Mouse (Mus musculus) neural tube, embryonic 13.5 days (tissue): ENCODE data around the gene Ascc2. TPM values are rescaled to one million over a fixed set of nuclear protein-coding genes. Genes with fewer than 3 reads are reported as not detected.
"Not testable (repeated sequence)": the region's sequence is repeated elsewhere in the genome, so short reads cannot be mapped to it uniquely, and the experiment has no call there.

Experiments
- ATAC-seq: fragments of 200-750 bp; cut with Nextera tagmentation; 2 replicates; pipeline ENCODE4 v1.8.0; 2017; ENCODE audit warnings: low read depth, mild to moderate bottlenecking, moderate TSS enrichment, moderate library complexity
- H3K27ac ChIP-seq: fragments of 300-500 bp; sonication (generic); replicated peaks from 2 replicates; pipeline ENCODE4 v1.5.1; 2015; ENCODE audit warnings: moderate library complexity, mild to moderate bottlenecking, inconsistent platforms
- H3K27me3 ChIP-seq: fragments of 300-500 bp; sonication (generic); 2 replicates; pipeline ENCODE4 v1.6.1; 2015; ENCODE audit warnings: mild to moderate bottlenecking, inconsistent platforms
- H3K36me3 ChIP-seq: fragments of 300-500 bp; sonication (generic); 2 replicates; pipeline ENCODE4 v1.6.1; 2015; ENCODE audit warnings: mild to moderate bottlenecking, inconsistent platforms
- H3K4me1 ChIP-seq: fragments of 300-500 bp; sonication (generic); replicated peaks from 2 replicates; pipeline ENCODE4 v1.6.1; 2015; ENCODE audit warnings: inconsistent platforms
- H3K4me2 ChIP-seq: fragments of 300-500 bp; sonication (generic); 2 replicates; pipeline ENCODE4 v1.6.1; 2015; ENCODE audit warnings: inconsistent platforms, mild to moderate bottlenecking, moderate library complexity
- H3K4me3 ChIP-seq: fragments of 300-500 bp; sonication (generic); 2 replicates; pipeline ENCODE4 v1.5.1; 2015; ENCODE audit warnings: mild to moderate bottlenecking, inconsistent platforms
- H3K9ac ChIP-seq: fragments of 300-500 bp; sonication (generic); 2 replicates; pipeline ENCODE4 v1.6.1; 2015; ENCODE audit warnings: moderate library complexity, mild to moderate bottlenecking, inconsistent platforms
- H3K9me3 ChIP-seq: fragments of 300-500 bp; sonication (generic); 2 replicates; pipeline ENCODE4 v1.6.1; 2016; ENCODE audit warnings: inconsistent platforms
- WGBS: fragments of 180-500 bp; shearing (Covaris S2); methylation state at CpG from one replicate; pipeline ENCODE4 v1.1.7; 2015; 5-methylcytosine and 5-hydroxymethylcytosine counted together
- polyA plus RNA-seq: library from polyadenylated mRNA; unstranded; fragments of >200 nt; fragmentation: Nextera tagmentation; extraction: Ambion mirVana; gene quantifications from 2 replicates; pipeline ENCODE4 v1.2.1, GENCODE M21; 2015

Gene Ascc2
- polyA plus RNA-seq, 1 experiment from 2014 or later, result 22.3 TPM

DNA sequence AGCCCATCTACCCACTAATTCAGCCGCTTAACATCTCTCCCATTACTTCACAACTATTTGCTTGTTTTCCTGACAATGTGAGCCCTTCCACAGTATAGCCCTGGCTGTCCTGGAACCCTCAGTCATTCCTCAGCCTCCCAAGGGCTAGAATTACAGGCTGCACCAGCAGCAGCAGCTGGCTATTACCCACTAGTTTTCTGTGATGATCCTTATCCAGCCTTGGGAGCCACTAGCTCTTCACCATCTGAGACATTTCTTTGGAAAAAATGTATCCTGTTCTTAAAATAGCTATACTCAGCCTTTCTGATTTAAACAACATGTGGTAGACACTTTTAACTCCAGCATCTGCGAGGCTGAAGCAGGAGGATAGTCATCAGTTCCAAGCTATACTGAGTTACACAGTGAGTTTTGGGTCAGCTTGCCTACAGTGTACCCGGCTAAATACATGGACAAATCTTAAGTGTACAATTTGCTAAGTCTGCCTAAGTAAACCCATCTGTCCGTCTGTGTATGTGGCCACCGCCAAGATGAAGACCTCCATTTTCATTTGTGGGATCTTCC, 685 bp upstream of the Ascc2 start:
- H3K9ac ChIP-seq, result no peak overlapping the region
- peak overlapping the region; percentile 92 for H3K4me2 ChIP-seq
- H3K9me3 ChIP-seq, result no peaks in the 10 kb centered on the region
- ATAC-seq, result no peak
- no peak overlapping the region for H3K27ac ChIP-seq
- peaks cover 19% of the 10 kb centered on the region for H3K4me1 ChIP-seq
- peaks cover 13% of the 10 kb centered on the region for H3K36me3 ChIP-seq
- WGBS, result 59% methylated on average over 5 of the region's 5 CpGs
- peak overlapping the region; percentile 90 for H3K4me3 ChIP-seq
- H3K27me3 ChIP-seq, result no peaks in the 10 kb centered on the region

DNA sequence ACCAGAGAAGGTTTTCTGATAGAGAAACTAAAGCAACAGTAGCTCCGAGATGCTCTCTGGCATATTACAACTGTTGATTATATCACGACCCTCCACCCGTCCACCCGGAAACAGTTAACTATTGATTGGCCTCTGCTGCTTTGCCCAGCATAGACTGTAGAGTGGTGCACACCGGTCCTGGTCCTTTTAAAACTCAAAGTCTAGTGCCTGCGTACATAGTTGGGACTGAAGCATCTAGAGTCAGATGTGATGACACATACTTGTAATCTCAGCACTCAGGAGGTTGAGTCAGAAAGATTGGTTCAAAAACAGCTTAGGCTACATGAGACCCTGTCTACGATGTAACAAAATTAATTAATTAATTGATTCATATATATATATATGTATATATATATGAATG, 714 bp downstream of the Ascc2 start:
- Histone ChIP-seq H3K4me3 (peak overlapping the region; percentile 90), H3K4me1 (peaks cover 19% of the 10 kb centered on the region), H3K9ac (peak overlapping the region; percentile 84), H3K27me3 (no peaks in the 10 kb centered on the region), H3K36me3 (peaks cover 20% of the 10 kb centered on the region), H3K27ac (no peak overlapping the region), H3K9me3 (no peaks in the 10 kb centered on the region), H3K4me2 (peak overlapping the region; percentile 92)
- no peak for ATAC-seq
- WGBS, result 29% methylated on average over 7 of the region's 7 CpGs

DNA sequence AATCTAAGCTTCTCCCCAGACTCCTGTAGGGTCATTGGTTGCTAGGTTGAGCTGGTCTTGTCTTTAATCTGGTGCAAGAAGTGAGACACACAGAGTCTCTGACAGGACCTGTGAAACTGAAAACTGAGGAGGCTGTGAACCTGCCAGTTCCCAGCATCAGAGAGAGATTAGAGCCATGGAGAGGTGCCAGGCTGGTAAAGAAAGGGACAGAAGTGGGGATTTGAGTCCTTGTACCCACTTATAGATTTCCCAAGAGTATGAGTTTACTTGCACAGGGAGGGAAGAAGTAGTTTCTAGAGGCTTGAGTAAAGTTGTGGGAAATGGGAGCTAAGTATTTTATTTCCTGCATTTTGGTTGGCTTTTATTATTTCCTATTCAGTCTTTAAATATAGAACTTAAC, 3.6 kb downstream of the Ascc2 start:
- Histone ChIP-seq H3K27me3 (no peaks in the 10 kb centered on the region), H3K4me2 (no peak overlapping the region), H3K9me3 (no peaks in the 10 kb centered on the region), H3K36me3 (peaks cover 27% of the 10 kb centered on the region), H3K4me1 (peaks cover 19% of the 10 kb centered on the region), H3K4me3 (no peak overlapping the region), H3K27ac (no peak overlapping the region), H3K9ac (no peak overlapping the region)
- no peak for ATAC-seq

DNA sequence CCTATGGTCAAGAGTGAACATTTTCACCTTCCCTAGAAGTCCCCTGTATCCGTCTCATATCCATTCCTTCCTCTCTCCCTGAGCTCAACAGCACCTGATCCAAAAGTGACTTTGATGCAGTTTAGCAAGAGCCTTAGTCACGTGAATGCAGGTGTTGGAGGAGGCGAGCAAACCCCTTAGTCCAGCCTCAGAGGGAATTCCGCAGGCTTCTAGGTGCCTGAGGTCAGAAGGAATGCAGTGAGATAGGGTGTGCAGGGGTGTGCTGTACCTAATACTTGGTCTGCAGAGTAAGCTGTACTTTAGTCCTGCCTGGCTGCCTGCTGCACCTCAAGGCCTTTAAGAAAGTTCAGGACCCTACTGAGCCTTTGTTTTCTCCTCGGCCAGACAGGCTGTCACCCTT, 6.2 kb downstream of the Ascc2 start:
- Histone ChIP-seq H3K36me3 (peaks cover 51% of the 10 kb centered on the region), H3K4me1 (peaks cover 8% of the 10 kb centered on the region), H3K9ac (no peak overlapping the region), H3K9me3 (no peaks in the 10 kb centered on the region), H3K4me2 (no peak overlapping the region), H3K4me3 (no peak overlapping the region), H3K27ac (no peak overlapping the region), H3K27me3 (no peaks in the 10 kb centered on the region)
- no peak for ATAC-seq
- 36% methylated on average over 5 of the region's 5 CpGs for WGBS

DNA sequence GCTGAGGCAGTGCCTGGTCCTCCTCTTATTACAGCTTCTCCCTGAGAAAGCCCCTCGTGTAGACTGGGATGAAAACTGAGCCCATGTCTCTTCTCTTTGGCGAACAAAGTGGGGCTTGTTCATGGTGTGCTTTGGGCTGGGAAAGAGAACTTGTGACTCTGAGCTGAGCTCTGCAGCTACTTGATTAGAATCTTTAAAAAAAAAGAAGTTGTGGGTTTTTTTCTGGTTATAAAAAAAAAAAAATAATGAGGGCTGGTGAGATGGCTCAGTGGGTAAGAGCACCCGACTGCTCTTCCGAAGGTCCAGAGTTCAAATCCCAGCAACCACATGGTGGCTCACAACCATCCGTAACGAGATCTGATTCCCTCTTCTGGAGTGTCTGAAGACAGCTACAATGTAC, 7.6 kb downstream of the Ascc2 start:
- H3K27me3 ChIP-seq, H3K4me2 ChIP-seq, H3K27ac ChIP-seq, H3K4me1 ChIP-seq, H3K9ac ChIP-seq, H3K9me3 ChIP-seq, H3K4me3 ChIP-seq, ATAC-seq: not testable (repeated sequence)
- H3K36me3 ChIP-seq, result peaks cover 66% of the 10 kb centered on the region
- 87% methylated on average over 6 of the region's 6 CpGs for WGBS

DNA sequence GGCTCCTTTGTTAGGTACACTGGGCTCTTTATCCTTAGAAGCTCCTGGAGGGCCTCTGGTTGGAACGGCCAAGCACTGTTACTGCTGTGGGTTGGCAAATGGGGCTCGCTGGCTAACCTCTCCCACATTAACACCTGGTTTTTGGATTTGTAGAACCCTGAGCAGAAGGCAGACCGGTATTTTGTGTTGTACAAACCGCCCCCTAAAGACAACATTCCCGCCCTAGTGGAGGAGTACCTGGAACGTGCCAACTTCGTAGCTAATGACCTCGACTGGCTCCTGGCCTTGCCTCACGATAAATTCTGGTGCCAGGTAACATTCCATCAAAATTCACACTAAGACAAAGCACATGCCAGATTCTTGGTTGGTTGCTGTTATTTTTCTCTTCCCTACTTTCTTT, 8.9 kb downstream of the Ascc2 start:
- WGBS, result 91% methylated on average over 9 of the region's 9 CpGs
- peaks cover 64% of the 10 kb centered on the region for H3K36me3 ChIP-seq
- no peaks in the 10 kb centered on the region for H3K27me3 ChIP-seq
- H3K4me1 ChIP-seq, result no peaks in the 10 kb centered on the region
- no peak overlapping the region for H3K27ac ChIP-seq
- ATAC-seq, result no peak
- no peak overlapping the region for H3K4me3 ChIP-seq
- H3K4me2 ChIP-seq, result no peak overlapping the region
- no peaks in the 10 kb centered on the region for H3K9me3 ChIP-seq
- no peak overlapping the region for H3K9ac ChIP-seq

DNA sequence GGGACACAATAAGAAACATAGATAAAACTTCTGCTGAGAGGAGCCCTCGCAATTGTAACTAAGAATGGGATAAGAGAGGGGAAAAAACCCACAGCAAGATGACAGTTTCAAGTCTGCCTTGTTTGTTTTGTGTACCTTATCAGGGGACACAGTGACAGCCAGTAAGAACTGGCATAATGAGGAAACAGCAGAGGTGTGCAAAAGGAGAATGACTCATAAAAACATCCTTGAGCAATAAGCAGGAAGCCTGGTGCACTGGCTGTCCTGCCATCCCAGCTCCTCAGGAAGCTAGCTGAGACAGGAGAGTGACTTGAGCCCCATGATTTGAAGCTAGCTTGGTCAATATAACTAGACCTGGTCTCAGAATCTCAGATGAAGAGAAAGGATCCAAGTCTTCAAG, 22.3 kb downstream of the Ascc2 start:
- H3K27me3 ChIP-seq, result no peaks in the 10 kb centered on the region
- H3K9me3 ChIP-seq, result no peaks in the 10 kb centered on the region
- WGBS, result 92% methylated on average over 1 of the region's 1 CpGs
- no peak overlapping the region for H3K27ac ChIP-seq
- ATAC-seq, result no peak
- no peak overlapping the region for H3K9ac ChIP-seq
- H3K4me3 ChIP-seq, result no peak overlapping the region
- H3K4me2 ChIP-seq, result no peak overlapping the region
- H3K36me3 ChIP-seq, result peaks cover 73% of the 10 kb centered on the region
- H3K4me1 ChIP-seq, result 0 out of 2 replicates have a peak, but pooled peaks cover 7% of the 10 kb centered on the region

DNA sequence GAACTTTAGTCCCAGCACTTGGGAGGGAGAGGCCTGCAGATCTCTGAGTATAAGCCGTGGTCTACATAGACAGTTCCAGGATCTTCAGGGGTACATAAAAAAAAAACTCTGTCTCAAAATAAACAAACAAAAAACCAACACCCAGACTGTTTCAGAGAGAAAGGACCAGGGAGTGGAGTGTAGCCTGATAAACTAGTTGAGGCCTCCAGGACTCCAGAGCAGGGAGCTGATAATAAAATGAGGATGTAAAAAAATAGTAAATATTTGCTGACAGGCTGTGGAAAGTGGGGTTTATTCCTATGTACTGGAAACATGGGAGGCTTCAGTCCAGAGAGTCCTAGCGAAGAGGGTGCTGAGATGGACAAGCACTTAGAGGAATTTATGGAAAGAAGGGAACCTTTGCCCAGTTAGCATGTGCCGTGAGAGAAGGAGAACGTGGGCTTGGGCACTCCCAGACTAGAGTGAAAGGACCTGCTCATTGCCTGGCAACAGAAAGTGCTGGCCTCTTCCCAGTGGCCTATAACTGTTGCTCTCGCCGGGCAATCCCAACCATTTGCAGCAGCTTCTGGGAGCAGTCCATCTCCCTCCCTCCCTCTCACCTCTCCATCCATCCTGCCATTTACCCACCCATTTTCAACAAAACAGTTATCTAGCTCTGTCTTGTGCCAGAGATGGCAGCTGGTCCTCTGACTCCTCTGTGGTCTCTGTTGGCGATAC, 22.9 kb downstream of the Ascc2 start:
- Histone ChIP-seq H3K27me3 (no peaks in the 10 kb centered on the region), H3K27ac (no peak overlapping the region), H3K9me3 (no peaks in the 10 kb centered on the region), H3K9ac (no peak overlapping the region), H3K36me3 (peaks cover 69% of the 10 kb centered on the region), H3K4me1 (0 out of 2 replicates have a peak, but pooled peaks cover 7% of the 10 kb centered on the region), H3K4me3 (no peak overlapping the region), H3K4me2 (no peak overlapping the region)
- no peak for ATAC-seq
- 80% methylated on average over 7 of the region's 7 CpGs for WGBS

DNA sequence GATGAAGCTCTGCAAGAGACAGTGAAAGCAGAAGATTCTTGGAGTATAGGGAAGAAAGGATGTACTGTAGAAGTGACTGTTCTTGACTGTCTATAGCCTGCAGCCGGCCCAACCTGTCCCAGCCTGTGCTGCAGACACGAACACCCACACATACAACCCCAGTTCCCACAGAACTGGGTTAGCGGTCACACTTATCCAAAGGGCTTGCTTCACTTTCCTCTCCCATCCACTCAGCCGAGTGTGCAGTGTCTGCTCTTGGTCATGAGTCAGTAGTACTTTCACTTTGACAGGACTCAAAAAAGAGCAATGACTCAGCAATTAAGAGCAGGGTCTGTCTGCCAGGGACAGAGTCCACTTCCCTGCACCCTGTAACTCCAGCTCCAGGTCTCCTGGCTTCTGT, 23.8 kb downstream of the Ascc2 start:
- H3K27me3 ChIP-seq, result no peaks in the 10 kb centered on the region
- WGBS, result 90% methylated on average over 4 of the region's 4 CpGs
- no peak overlapping the region for H3K9ac ChIP-seq
- H3K9me3 ChIP-seq, result no peaks in the 10 kb centered on the region
- no peak overlapping the region for H3K4me2 ChIP-seq
- no peak for ATAC-seq
- 0 out of 2 replicates have a peak, but pooled peaks cover 7% of the 10 kb centered on the region for H3K4me1 ChIP-seq
- no peak overlapping the region for H3K27ac ChIP-seq
- no peak overlapping the region for H3K4me3 ChIP-seq
- peaks cover 64% of the 10 kb centered on the region for H3K36me3 ChIP-seq

DNA sequence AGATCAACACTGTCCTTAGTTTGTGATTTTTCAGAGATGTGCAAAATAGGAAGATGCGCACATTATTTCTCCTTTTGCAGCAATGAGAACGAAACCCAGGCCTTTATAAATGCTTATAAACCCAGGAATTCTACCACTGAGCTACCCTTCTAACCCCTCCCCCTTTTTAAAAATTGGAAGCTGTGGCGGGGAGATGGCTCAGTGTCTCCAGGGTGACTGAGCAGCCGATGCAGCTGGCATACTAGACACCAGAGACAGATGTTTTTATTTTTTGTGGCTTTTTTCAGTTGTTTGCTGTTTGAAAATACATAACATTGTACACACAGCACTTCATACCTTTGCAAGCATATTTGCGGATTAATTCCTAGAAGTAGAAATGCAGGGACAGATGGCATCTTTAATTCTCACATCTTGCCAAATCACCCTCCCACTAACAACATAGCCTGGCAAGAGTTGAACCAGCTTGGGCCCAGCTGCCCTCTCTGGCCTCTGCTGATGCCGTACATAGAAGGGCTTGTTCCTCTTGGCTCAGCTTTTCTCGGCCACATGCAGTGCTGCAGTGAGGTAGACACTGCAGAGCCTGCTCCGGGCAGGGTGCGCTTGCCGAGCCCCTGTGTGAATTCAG, 24.4 kb downstream of the Ascc2 start:
- Histone ChIP-seq H3K27me3 (no peaks in the 10 kb centered on the region), H3K4me2 (no peak overlapping the region), H3K4me3 (no peak overlapping the region), H3K9me3 (no peaks in the 10 kb centered on the region), H3K4me1 (0 out of 2 replicates have a peak, but pooled peaks cover 7% of the 10 kb centered on the region), H3K27ac (0 out of 2 replicates have a peak overlapping the region, but pooled peaks have one; percentile 34), H3K36me3 (peaks cover 61% of the 10 kb centered on the region), H3K9ac (no peak overlapping the region)
- 82% methylated on average over 10 of the region's 10 CpGs for WGBS
- no peak for ATAC-seq

DNA sequence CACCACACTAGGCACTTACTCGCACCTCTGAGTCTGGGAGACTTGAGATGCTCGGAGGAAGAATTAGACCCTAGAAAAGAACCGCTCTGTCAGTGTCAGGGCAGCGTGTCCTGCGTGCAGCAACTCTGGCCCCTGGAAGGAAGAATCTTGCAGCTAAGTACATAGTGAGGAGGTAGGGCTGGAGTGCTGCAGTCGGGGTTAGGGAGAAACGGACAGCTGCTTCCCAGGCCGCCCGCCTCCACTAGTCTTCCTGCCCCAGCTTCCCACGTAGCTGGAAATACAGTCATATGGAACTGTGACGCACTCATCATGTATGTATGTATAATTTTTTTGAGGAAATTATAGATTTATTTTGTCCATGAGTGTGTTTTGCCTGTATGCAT, 24.9 kb downstream of the Ascc2 start:
- 91% methylated on average over 11 of the region's 11 CpGs for WGBS
- H3K36me3 ChIP-seq, result peaks cover 66% of the 10 kb centered on the region
- 0 out of 2 replicates have a peak overlapping the region, but pooled peaks have one; percentile 34 for H3K27ac ChIP-seq
- H3K9ac ChIP-seq, result no peak overlapping the region
- ATAC-seq, result no peak
- no peaks in the 10 kb centered on the region for H3K9me3 ChIP-seq
- no peaks in the 10 kb centered on the region for H3K27me3 ChIP-seq
- no peak overlapping the region for H3K4me2 ChIP-seq
- H3K4me1 ChIP-seq, result 0 out of 2 replicates have a peak, but pooled peaks cover 7% of the 10 kb centered on the region
- H3K4me3 ChIP-seq, result no peak overlapping the region

DNA sequence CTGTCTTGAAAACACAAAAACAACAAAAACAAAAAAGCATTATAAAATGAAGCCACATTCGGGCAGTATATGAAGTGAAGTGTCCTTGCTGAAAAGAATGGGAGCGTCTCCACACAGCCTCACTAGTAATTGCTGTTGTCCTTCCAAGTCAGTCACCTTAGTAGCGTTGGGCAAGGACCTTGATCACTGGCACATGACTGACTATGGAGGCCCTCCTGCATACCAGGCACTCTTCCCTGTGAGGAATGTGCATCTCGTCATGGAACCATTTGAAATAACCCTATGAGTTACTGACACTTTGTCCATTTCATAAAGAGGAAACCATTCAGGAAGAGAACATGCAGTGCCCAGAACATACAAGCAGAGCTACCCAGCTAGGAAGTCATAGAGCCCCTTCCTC, 34.2 kb downstream of the Ascc2 start:
- no peak for ATAC-seq
- no peak overlapping the region for H3K27ac ChIP-seq
- H3K4me3 ChIP-seq, result no peak overlapping the region
- H3K36me3 ChIP-seq, result peaks cover 73% of the 10 kb centered on the region
- no peaks in the 10 kb centered on the region for H3K27me3 ChIP-seq
- H3K4me2 ChIP-seq, result no peak overlapping the region
- no peaks in the 10 kb centered on the region for H3K4me1 ChIP-seq
- no peaks in the 10 kb centered on the region for H3K9me3 ChIP-seq
- WGBS, result 94% methylated on average over 4 of the region's 4 CpGs
- H3K9ac ChIP-seq, result no peak overlapping the region
